Mouse (Mus musculus) lung, embryonic 16.5 days (tissue): Measurements from ENCODE around the gene Spc24. TPM values are rescaled to one million over a fixed set of nuclear protein-coding genes. Genes with fewer than 3 reads are reported as not detected.

ENCODE experiments used
- ATAC-seq: fragments of 200-750 bp; cut with Nextera tagmentation; 2 replicates; pipeline ENCODE4 v1.8.0; 2017; ENCODE audit warnings: low read depth, mild to moderate bottlenecking, moderate library complexity
- H3K27ac ChIP-seq: fragments of 300-500 bp; sonication (generic); 2 replicates; pipeline ENCODE4 v1.5.1; 2014; ENCODE audit warnings: mild to moderate bottlenecking, control low read depth, low read length
- H3K27me3 ChIP-seq: fragments of 300-500 bp; sonication (generic); 2 replicates; pipeline ENCODE4 v1.6.1; 2014; ENCODE audit warnings: low read depth, low read length, mixed read lengths; ENCODE audit not compliant: control insufficient read depth, insufficient read depth
- H3K36me3 ChIP-seq: fragments of 300-500 bp; sonication (generic); 2 replicates; pipeline ENCODE4 v1.6.1; 2014; ENCODE audit warnings: low read length; ENCODE audit not compliant: control insufficient read depth, insufficient read depth
- H3K4me1 ChIP-seq: fragments of 300-500 bp; sonication (generic); replicated peaks from 2 replicates; pipeline ENCODE4 v1.6.1; 2014; ENCODE audit warnings: low read length, mixed read lengths; ENCODE audit not compliant: control insufficient read depth, insufficient read depth
- H3K4me2 ChIP-seq: fragments of 300-500 bp; sonication (generic); 2 replicates; pipeline ENCODE4 v1.6.1; 2014; ENCODE audit warnings: low read depth, low read length, control low read depth
- H3K4me3 ChIP-seq: fragments of 300-500 bp; sonication (generic); 2 replicates; pipeline ENCODE4 v1.5.1; 2014; ENCODE audit warnings: mild to moderate bottlenecking, low read length, control low read depth
- H3K9ac ChIP-seq: fragments of 300-500 bp; sonication (generic); 2 replicates; pipeline ENCODE4 v1.6.1; 2014; ENCODE audit warnings: low read length, control low read depth
- H3K9me3 ChIP-seq: fragments of 300-500 bp; sonication (generic); 2 replicates; pipeline ENCODE4 v1.6.1; 2016; ENCODE audit warnings: low read length; ENCODE audit not compliant: control insufficient read depth
- WGBS: fragments of 180-500 bp; shearing (Covaris S2); extraction: QIAGEN DNeasy Blood & Tissue Kit; methylation state at CpG from one replicate; pipeline ENCODE4 v1.1.7; 2014; 5-methylcytosine and 5-hydroxymethylcytosine counted together
- polyA plus RNA-seq: library from polyadenylated mRNA; unstranded; fragments of >200 nt; fragmentation: Nextera tagmentation; extraction: Ambion mirVana; gene quantifications from 2 replicates; pipeline ENCODE4 v1.2.1, GENCODE M21; 2015

Gene Spc24
- polyA plus RNA-seq, 1 experiment from 2014 or later, result 134 TPM

DNA sequence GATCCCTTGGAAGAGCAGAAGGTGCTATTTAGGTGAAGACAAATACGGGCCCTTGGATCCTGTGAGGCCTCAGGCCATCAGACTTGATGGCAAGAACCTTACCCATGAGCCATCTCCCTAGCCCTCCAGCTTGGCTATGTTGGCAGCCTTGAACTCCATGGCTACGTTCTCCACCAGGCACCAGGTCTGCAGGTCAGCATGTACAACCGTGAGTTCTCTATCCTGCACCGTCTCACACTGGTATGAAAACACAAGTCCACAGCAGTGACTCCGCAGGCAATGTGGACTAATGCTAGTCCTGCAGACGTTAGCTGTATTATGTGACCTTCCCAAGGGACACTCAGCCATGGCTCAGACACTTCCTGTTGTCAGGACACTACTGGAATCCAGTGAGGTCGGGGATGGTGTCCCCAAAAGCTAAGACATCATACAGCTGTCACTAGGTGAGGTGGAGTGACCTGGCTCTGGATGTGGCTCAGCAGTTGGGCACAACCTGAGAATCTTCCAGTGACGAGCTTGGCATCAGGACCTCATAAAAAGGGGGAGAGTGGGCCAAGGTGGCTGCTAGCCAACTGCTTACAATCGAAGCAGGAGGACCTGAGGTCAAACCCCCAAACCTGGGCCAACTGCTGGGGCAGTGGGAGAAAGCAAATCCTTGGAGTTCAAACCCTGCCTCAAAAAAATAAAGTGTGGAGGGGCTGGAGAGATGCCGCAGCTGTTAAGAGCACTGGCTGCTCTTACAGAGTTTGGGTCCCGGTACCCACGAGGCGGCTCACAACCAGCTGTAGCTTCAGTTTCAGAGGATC is 5.4 kb downstream of the Spc24 start:
- H3K27ac ChIP-seq, result peak overlapping the region; percentile 68
- peak; percentile 24 for ATAC-seq
- 55% methylated on average over 13 of the region's 13 CpGs for WGBS
- no peak overlapping the region for H3K4me2 ChIP-seq
- no peaks in the 10 kb centered on the region for H3K27me3 ChIP-seq
- peaks cover 32% of the 10 kb centered on the region for H3K4me1 ChIP-seq
- H3K9me3 ChIP-seq, result no peaks in the 10 kb centered on the region
- H3K9ac ChIP-seq, result no peak overlapping the region
- H3K36me3 ChIP-seq, result peaks cover 10% of the 10 kb centered on the region
- no peak overlapping the region for H3K4me3 ChIP-seq

DNA sequence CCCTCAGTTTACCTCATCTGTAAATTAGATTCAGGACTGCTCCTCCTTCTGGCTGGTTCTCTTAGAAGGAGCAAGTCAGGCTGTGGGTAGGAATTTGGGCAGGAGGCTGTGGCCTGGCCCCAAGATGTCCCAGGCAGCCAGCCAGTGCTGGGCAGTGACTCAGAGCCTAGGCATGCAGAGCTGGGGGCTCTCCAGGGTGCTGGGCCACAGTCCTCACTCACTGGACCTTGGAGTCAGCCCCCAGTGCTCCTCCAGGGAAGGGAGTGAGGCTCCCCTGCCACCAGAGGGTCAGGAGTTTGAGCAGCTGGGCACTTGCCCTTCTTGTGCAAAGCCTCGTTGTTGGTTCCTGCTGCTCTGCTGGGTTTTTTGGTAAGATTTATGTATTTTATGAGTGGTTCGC is 6.1 kb downstream of the Spc24 start:
- H3K4me2 ChIP-seq, result no peak overlapping the region
- H3K27me3 ChIP-seq, result no peaks in the 10 kb centered on the region
- peak; percentile 79 for ATAC-seq
- H3K4me1 ChIP-seq, result peaks cover 32% of the 10 kb centered on the region
- H3K27ac ChIP-seq, result peak overlapping the region; percentile 68
- H3K9ac ChIP-seq, result no peak overlapping the region
- 39% methylated on average over 2 of the region's 2 CpGs for WGBS
- H3K4me3 ChIP-seq, result no peak overlapping the region
- H3K9me3 ChIP-seq, result no peaks in the 10 kb centered on the region
- peaks cover 15% of the 10 kb centered on the region for H3K36me3 ChIP-seq

DNA sequence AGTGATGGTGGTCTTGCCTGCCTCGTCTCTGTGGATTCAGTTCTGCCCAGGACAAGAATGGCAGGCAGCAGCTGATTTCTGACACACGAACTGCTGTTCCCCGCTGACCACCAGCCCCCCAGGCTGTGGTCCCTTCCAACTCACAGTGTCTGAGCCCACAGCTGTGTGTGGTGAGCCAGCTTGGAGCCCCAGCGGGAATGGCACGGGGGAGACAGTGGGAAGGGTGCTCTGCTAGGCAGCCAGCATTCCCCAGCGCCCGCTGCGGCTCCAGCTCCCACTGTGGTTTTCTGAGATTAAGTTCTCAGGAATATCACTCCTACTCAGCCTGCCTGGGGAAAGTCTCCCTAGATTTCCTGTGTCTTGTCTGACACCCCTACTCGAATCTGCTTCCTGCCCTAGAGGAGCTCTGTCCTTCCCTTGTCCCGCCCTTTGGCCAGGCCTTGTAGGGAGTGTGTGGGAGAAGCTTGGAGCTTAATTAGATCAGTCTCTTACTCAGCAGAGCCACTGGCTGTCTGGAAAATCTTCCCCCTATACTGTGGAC is 7.8 kb downstream of the Spc24 start:
- Histone ChIP-seq H3K27ac (peak overlapping the region; percentile 71), H3K9ac (0 out of 2 replicates have a peak overlapping the region, but pooled peaks have one; percentile 4), H3K4me3 (no peak overlapping the region), H3K27me3 (no peaks in the 10 kb centered on the region), H3K4me2 (no peak overlapping the region), H3K4me1 (peaks cover 41% of the 10 kb centered on the region), H3K36me3 (peaks cover 24% of the 10 kb centered on the region), H3K9me3 (no peaks in the 10 kb centered on the region)
- ATAC-seq, result peak; percentile 4; the same call in 1 of the 2 replicates
- WGBS, result 38% methylated on average over 10 of the region's 10 CpGs

DNA sequence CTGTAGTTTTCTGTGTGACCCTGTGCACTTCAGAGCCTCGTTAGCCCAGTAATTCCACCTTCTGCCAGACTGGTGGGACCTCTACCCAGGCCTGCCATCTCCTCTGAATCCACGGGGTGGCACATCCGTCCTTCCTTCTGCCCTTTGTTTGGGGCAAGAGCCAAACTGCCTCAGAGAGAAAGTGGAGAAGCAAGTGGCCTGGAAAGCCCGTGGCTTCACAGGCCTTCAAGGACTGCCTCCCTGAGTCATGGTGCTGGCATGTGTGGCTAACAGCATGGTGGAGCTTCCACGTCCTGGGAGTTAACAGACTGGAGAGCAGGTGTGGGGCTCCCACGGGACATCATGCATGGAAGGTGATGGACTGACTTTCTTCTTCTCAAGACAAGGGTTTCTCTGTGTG is 8.8 kb downstream of the Spc24 start:
- H3K27ac ChIP-seq, result peak overlapping the region; percentile 34; the same call in 1 of the 2 replicates
- ATAC-seq, result no peak; the same call in 1 of the 2 replicates
- WGBS, result 60% methylated on average over 6 of the region's 6 CpGs
- no peaks in the 10 kb centered on the region for H3K27me3 ChIP-seq
- no peak overlapping the region for H3K4me3 ChIP-seq
- no peak overlapping the region for H3K9ac ChIP-seq
- peaks cover 25% of the 10 kb centered on the region for H3K36me3 ChIP-seq
- no peak overlapping the region for H3K4me2 ChIP-seq
- H3K4me1 ChIP-seq, result peaks cover 41% of the 10 kb centered on the region
- no peaks in the 10 kb centered on the region for H3K9me3 ChIP-seq

DNA sequence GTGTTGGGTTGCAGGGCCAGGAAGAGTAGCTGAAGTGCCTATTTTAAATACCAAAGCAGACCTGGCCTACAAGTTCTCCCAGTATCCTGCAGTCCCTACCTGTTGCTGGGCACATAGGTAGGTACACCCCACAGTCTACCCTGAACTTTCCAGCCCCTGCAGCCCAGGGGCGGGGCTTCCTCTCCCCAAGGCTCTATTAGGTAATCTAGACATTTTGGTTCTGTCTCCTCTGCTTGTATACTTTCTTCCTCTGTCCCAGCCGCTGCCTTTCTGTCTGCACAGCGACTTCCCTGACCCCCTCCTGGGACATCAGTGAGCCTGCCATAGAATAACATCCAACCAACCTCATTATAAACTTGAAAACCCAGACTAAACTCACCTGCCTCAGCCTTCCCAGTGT is 9.7 kb downstream of the Spc24 start:
- no peaks in the 10 kb centered on the region for H3K27me3 ChIP-seq
- peak overlapping the region; percentile 34 for H3K9ac ChIP-seq
- no peak overlapping the region for H3K4me2 ChIP-seq
- H3K4me3 ChIP-seq, result no peak overlapping the region
- H3K4me1 ChIP-seq, result peaks cover 41% of the 10 kb centered on the region
- peak; percentile 26; the same call in 1 of the 2 replicates for ATAC-seq
- 63% methylated on average over 3 of the region's 3 CpGs for WGBS
- H3K27ac ChIP-seq, result peak overlapping the region; percentile 79
- H3K9me3 ChIP-seq, result no peaks in the 10 kb centered on the region
- H3K36me3 ChIP-seq, result peaks cover 31% of the 10 kb centered on the region

DNA sequence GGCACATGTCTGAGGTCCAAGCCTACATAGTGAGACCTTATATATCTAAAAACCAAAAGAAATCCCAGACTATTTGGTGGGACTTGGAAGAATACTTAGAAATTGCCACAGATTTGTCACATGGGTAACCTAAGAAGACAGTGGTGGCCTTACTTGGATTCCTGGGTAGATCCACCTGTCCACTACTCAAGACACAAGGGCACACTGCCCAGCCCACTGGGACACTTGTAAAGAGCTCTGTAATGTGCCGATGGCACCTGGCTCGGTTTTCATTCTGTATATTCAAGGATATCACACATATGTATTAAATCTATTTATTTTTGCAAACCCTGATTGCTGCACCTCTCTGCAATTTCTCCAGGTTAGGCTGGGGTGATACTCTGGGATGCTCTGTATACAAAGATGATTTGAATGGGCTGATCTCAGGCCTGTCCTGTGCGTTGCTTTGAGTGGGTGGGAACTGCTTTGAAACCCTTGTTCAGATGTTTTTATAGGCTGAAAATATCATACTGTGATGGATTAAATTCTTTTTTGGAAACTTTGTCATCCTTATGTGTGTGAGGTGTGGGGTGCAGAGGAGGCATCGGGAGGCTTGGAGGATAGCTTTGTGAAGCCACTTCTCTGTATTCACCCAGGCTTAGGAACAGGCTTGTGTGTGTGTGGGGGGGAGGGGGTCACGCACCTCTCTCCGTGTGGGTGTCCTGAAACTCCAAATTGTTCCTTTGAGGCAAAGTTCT is 10.6 kb downstream of the Spc24 start:
- Histone ChIP-seq H3K9me3 (no peaks in the 10 kb centered on the region), H3K4me3 (no peak overlapping the region), H3K27ac (peak overlapping the region; percentile 79), H3K36me3 (peaks cover 31% of the 10 kb centered on the region), H3K9ac (peak overlapping the region; percentile 34), H3K4me2 (no peak overlapping the region), H3K4me1 (peaks cover 36% of the 10 kb centered on the region), H3K27me3 (no peaks in the 10 kb centered on the region)
- ATAC-seq, result no peak
- WGBS, result 81% methylated on average over 6 of the region's 6 CpGs

DNA sequence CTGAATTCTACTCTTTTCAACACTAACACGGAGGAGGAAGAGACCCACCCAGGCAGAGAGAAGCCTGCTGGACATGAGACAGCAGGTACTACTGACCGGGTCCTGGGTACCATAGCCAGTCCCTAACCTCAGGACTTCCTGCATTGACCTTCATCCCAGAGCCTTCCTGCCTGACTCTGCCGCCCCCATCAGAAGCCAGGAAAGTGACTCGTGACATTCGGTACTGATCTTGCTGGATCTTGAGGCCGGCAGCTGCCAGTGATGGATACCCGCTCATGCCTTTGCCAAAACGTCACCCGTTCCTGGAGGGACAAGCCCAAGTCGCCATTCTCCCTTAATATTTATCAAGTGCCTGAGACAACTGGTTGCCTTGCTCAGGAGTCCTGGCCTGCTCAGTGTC is 11.6 kb downstream of the Spc24 start:
- Histone ChIP-seq H3K36me3 (peaks cover 40% of the 10 kb centered on the region), H3K27me3 (no peaks in the 10 kb centered on the region), H3K9me3 (no peaks in the 10 kb centered on the region), H3K4me3 (no peak overlapping the region), H3K4me2 (0 out of 2 replicates have a peak overlapping the region, but pooled peaks have one; percentile 5), H3K4me1 (peaks cover 25% of the 10 kb centered on the region), H3K9ac (0 out of 2 replicates have a peak overlapping the region, but pooled peaks have one; percentile 4), H3K27ac (peak overlapping the region; percentile 79)
- 50% methylated on average over 10 of the region's 10 CpGs for WGBS
- ATAC-seq, result no peak

DNA sequence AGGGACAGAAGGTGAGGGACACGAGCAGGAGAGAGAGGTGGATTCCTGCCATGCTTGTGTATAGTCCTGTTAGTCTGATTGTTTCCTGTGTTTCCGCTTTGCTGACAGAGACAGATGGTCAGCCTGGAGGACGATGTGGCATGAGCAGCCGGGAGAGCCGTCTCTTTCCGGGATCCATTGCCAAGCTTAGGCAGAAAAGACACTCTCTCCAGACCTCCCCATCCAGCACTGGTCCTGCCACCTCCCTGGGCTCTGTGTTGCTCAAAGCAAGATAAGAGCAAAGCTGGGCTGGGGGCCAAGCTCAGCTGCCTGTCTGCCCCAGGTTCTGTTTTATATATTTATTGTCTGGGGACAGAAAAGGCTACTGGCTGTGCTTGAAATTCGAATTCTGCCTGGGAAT is 12.1 kb downstream of the Spc24 start:
- ATAC-seq, result peak; percentile 80
- Histone ChIP-seq H3K27ac (peak overlapping the region; percentile 79), H3K4me1 (peaks cover 24% of the 10 kb centered on the region), H3K27me3 (no peaks in the 10 kb centered on the region), H3K4me3 (no peak overlapping the region), H3K9me3 (no peaks in the 10 kb centered on the region), H3K36me3 (peaks cover 40% of the 10 kb centered on the region), H3K9ac (peak overlapping the region; percentile 47; the same call in 1 of the 2 replicates), H3K4me2 (no peak overlapping the region)
- WGBS, result 35% methylated on average over 7 of the region's 7 CpGs

DNA sequence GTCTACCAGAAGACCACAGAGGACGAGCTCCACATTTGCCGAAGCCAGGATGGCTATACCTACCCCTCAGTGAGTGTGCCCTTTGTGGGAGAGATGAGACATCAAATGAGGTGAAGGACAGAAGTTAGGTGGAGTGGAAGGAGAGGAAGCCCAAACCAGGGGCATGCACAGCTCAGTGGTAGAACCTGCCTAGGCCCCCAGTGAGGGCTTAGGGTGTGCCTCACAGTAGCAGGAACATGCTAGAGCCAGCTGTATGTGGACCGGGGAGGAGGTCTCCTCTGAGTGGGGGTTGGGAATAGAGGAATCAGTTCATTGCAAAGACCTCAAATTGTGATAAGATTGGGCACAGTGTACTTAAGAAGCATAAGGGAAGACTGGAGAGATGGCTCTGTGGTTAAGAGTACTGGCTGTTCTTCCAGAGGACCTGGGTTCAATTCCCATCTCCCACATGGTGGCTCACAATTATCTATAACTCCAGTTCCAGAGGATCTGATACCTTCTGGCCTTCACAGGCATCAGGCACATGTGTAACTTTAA is 12.8 kb downstream of the Spc24 start:
- Histone ChIP-seq H3K27ac (peak overlapping the region; percentile 79), H3K4me2 (no peak overlapping the region)
- 83% methylated on average over 3 of the region's 3 CpGs for WGBS

More for the DNA sequence above, 12.8 kb downstream of the Spc24 start:
- ATAC-seq, result no peak
- Histone ChIP-seq H3K27me3 (no peaks in the 10 kb centered on the region), H3K4me3 (no peak overlapping the region), H3K9ac (no peak overlapping the region), H3K9me3 (no peaks in the 10 kb centered on the region), H3K4me1 (peaks cover 18% of the 10 kb centered on the region), H3K36me3 (peaks cover 47% of the 10 kb centered on the region)
